Mouse (Mus musculus) CD8-positive naive resting alpha-beta T cell, adult 2 months (primary cell): ENCODE data around the gene Ksr2.
A peak's percentile ranks its signal among the peaks of the same experiment; 100 is the strongest.
"Not testable (repeated sequence)": the region's sequence is repeated elsewhere in the genome, so short reads cannot be mapped to it uniquely, and the experiment has no call there.

Experiments used
- DNase-seq, 2 experiments: peaks; one replicate each; pipeline ENCODE4 v3.0.0; 2022; ENCODE audit warnings: low read depth in 2 of 2, low spot score in 2 of 2

Ksr2 gene

GRCm38 (mm10) chr5:117413507-117414501, at the start of gene Ksr2:
Ksr2 (plus strand) TSS chr5:117414000.
- no peak for DNase-seq

DNA sequence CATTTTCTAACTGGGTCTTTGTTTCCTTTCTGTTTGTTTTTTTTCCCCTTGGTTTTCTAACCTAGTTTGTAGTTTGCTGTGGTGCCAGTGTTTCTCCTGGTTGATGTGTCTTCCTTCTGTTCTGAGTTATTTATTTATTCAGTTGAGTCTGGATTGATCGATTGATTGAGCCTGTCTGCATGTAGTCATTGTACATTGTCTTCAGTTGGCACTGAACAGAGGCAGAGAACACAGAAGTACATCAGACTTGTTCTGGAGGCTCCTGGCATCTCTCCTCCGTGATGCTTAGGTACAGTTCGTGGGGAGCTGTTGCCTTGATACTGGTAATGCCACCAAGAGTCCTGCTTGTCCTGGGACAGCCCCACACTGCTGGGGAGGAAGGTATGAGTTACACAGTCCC, 49.0 kb upstream of the Ksr2 start:
- DNase-seq = no peak

- DNase-seq = no peak
Observed at GRCm38 (mm10) chr5:117365904-117366561, 47.8 kb upstream of the Ksr2 start.

DNA sequence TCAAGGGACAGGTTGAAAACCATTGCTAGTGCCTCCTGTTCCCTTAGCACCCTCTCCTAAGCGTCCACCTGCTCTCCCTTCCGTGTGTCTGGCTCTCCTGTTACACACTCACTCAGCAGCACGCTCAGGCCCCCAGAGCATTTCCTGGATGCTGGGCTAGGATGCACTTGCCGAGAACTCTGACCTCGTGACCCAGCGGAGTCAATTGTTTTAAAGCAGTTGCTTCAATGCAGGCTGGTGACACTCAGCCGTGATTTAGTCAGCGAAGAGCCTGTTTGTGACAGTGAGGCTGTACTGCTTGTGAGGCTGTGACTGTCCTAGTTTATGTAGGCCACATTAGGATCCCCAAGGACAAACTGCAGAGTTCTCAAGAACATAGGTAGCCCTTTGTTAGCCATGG, 46.6 kb upstream of the Ksr2 start:
- no peak for DNase-seq

DNA sequence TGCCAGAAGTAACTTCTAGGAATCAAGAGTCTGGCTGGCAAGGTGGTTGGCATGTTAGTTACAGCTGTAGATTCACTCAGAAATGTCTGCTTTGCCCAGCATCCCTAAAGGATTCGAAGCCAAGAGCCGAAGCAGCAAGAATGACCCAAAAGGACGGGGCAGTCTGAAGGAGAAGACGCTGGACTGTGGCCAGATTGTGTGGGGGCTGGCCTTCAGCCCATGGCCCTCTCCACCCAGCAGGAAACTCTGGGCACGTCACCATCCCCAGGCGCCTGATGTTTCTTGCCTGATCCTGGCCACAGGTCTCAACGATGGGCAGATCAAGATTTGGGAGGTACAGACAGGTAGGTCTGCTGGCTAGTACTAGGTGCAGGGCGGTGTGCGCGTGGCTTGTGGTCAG, 43.2 kb upstream of the Ksr2 start:
- no peak for DNase-seq

GRCm38 (mm10) chr5:117373418-117373817, 40.4 kb upstream of the Ksr2 start:
- DNase-seq = no peak

- DNase-seq = no peak
Observed at GRCm38 (mm10) chr5:117374372-117375049, 39.3 kb upstream of the Ksr2 start.

DNA sequence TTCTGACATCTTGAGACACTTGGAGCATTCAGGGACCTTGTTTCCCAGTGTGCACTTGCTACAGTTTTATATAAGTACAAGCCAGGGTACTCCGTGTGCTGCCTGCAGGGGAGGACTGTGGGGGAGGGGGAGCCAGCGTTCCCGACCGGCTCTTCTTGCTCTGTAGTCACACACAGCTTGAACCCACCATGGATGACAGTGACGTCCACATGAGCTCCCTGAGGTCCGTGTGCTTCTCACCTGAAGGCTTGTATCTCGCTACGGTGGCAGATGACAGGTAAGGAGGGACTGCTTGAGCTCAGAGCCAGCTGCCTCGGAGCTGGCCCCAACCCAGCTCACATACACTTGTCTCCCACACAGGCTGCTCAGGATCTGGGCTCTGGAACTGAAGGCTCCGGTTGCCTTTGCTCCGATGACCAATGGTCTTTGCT, 37.5 kb upstream of the Ksr2 start:
- no peak for DNase-seq

DNA sequence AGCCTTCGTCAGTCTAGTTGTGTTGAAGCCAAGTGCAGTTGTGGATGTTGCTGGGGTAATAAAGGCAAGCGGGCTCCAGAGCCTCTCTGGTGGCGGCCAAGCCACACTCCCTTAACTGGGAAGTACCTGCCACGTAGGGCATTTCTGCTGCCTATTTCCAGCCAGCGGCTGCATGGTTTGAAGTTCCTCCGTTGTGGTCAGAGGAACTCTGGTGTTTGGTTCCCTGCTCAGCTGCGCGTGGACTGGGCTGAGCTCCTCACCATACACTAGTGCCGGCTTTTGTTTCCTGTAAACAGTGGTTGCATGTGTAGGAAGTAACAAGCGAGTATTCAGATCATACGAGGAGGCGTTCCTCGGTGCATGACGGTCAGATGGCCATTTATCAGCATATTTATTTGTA, 36.1 kb upstream of the Ksr2 start:
- not testable (repeated sequence) for DNase-seq

DNA sequence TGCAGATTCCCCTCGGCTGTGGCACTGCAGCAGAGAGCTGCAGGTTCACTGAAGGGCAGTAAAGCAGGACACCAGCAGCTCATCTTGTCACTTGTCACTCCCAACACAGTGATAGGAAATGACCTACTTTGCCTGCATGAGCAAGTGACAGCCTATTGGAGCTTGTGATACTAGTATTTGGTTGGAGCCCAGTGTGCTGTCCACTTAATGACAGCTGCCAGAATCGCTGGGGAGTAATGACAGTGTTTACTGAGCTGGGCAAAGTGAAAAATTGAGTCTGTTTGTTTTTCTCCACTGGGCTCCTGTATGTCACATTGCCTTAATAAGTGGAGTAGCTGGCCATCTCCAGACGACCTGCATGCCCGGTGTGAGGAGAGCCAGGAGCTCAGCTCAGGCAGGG, 33.6 kb upstream of the Ksr2 start:
- no peak for DNase-seq

DNA sequence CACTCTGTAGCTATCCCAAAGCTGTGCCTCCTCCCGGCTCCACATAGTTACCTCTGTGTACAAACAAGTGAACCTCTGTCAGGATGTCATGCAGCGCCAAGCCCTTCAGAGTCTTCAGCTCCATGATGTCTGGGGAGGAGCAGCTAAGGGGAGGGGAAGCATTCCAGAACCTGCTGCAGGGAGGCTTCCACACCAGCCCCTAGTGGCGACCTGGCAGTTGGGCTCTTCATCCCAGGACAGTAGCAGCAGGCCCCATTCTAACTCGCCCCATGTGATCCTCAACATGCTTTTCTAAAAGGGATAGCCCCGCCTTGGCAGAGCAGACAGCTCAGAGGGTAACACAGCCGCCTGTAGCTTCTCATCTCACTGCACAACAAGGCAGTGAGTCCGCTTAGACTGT, 32.0 kb upstream of the Ksr2 start:
- no peak for DNase-seq

DNA sequence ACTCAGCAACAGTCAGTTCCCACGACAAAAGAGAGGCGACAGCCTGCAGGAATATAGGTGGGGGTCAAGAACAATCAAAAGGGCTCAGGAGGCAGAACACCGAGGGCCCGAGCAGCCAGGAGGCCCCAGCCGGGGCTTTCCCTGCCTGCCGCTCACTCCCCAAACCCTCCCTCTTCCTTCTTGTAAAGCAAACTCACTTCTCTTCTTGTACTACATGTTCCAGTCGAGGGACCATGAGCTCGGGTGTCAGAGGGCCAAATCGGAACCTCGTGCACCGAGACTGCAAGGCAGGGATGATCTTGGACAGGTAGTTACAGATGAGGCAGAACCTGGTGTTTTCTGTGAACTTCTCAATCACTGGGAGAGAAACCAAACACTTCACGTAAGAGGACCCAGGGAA, 30.6 kb upstream of the Ksr2 start:
- no peak for DNase-seq

DNA sequence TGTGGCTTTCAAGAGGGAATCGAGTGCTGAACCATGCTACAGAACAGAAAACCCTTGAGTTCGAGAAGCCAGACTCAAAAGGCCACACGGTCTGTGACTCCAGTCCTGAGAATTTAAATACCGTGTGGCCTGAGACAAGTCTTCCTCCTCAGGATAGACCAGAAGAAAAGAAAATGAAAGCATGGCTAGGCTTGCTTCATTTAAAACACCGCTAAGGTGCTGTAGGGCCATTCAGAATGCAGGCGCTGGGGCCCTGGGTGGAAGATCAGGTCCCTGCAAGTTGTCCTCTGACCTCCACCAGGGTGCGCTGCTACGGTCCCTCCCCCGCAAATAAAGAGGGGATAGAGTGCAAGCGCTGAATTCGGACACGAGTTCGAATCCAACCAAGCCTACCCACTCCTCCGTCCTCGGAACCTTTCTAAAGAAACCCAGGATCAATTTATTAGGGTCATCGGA, 25.5 kb upstream of the Ksr2 start:
- DNase-seq = peak; percentile 40 to 63

- peak; percentile 83 to 92 for DNase-seq
Observed at GRCm38 (mm10) chr5:117388877-117389276, 24.9 kb upstream of the Ksr2 start, which contains the start of gene Rfc5. Rfc5 (minus strand) TSS chr5:117389047.

DNA sequence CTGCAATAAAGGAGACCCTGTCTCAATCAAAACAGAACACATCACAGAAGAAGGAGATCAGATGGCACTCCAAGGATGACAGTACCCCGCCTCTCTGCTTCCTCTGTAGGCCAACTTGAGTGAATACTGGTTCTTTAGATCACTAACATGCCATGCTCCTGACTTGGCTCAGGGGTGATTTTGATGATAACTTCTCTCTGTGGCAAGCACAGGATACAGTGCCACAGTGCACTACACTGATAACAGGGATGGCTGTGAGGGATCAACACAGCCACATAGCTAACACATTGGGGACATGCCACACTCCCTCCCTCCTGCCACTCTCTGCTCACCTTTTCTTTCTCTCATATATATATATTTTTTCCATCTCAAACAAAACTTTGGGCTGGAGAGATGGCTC, 22.9 kb upstream of the Ksr2 start:
- DNase-seq = no peak

- DNase-seq = no peak
Observed at GRCm38 (mm10) chr5:117395834-117396233, 18.0 kb upstream of the Ksr2 start.

DNA sequence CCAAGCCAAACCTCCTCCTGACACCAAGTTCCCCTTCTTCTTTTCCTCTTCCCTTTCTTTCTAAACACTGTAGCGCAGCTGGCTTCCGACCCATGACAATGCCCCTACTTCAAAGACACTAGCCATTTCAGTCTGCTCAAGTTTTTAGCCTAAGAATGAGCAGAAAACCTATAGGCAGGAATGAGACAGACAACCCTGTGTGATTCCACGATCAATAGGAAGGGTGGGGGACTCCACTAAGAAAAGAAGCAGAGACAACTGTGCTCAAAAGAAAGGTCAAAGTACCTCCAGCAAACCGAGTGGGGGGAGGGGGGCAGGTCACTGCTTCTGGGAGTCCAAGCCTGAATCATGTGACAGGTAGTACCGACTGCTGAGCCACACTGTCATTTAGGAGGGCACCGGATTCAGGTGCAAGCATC, 17.2 kb upstream of the Ksr2 start:
- no peak for DNase-seq

DNA sequence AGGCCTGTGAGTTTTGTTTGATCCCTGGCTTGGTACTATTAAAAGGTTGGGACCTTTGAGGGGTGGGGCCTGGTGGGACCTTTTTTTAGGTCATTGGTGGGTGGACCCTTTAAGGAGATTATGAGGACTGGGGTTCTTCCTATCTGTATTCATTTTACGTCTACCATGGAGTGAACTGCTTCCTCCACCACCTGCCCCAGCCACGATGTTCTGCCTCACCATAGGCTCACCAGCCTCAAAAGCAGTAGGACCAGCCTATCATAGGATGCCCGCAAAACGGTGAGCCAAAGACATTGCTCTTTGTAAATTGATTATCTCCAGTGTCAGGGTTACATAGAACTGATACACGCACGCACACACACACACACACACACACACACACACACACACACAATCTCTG, 16.4 kb upstream of the Ksr2 start:
- no peak for DNase-seq

GRCm38 (mm10) chr5:117398007-117398550, 15.7 kb upstream of the Ksr2 start:
- no peak for DNase-seq

GRCm38 (mm10) chr5:117399281-117399680, 14.5 kb upstream of the Ksr2 start:
- DNase-seq = no peak

GRCm38 (mm10) chr5:117403609-117404008, 10.2 kb upstream of the Ksr2 start:
- no peak for DNase-seq
